Mouse (Mus musculus) CD4-positive, CD25-positive, alpha-beta regulatory T cell, adult 2 months (primary cell): ENCODE data around the gene Acot4.
"Not testable (repeated sequence)": the region's sequence is repeated elsewhere in the genome, so short reads cannot be mapped to it uniquely, and the experiment has no call there.

Source experiments
- DNase-seq: peaks from one replicate; pipeline ENCODE4 v3.0.0-alpha.2; 2012; ENCODE audit warnings: low read depth, low spot score

Acot4 gene

GRCm38 (mm10) chr12:84030659-84031332, 7.4 kb upstream of the Acot4 start:
- DNase-seq: peak; percentile 89

GRCm38 (mm10) chr12:84032854-84033253, 5.3 kb upstream of the Acot4 start:
- DNase-seq: no peak

- DNase-seq: not testable (repeated sequence)
Measured at GRCm38 (mm10) chr12:84033302-84033701, 4.9 kb upstream of the Acot4 start.

DNA sequence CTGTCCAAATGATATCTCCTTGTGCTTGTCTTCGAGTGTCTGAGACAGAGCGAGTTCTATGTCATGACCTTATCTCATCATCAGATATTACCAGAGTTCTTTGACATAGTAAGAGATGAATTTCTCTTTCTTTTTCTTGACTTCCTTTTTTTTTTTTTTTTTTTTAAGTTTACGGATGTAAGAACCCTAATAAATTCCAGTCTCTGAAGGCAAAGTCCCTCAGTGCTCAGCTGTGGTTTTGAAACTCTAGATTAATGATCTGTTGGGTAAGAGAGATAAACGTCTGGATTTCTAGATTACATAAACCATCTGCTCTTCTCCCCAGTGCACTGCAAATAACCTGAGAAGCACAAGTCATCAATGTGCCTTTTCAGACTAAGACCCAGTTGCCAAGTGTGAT, 4.1 kb upstream of the Acot4 start:
- no peak for DNase-seq

GRCm38 (mm10) chr12:84038691-84039111, 522 bp downstream of the Acot4 start, which contains the start of gene Gm49366:
Gene Gm49366 (plus strand): TSS chr12:84038935.
- peak; percentile 23 for DNase-seq

DNA sequence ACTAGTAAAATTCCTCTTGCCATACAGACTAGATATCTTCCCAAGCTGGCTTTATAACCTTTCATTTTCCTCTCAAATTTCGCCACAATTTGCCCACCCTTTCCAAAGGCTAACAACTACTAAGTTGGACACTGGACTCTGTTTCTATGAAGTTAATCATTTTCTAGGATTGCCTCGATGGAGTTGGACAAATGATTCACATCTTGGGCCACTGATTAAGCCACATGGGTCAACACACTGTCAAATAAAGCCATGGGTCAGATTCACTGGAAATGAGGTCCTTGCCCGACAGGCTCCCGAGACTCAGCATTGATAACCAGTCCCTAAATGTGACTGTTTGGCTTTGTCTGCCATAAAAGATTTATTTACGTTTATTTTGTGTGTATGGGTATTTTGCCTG, 4.1 kb downstream of the Acot4 start:
- no peak for DNase-seq

DNA sequence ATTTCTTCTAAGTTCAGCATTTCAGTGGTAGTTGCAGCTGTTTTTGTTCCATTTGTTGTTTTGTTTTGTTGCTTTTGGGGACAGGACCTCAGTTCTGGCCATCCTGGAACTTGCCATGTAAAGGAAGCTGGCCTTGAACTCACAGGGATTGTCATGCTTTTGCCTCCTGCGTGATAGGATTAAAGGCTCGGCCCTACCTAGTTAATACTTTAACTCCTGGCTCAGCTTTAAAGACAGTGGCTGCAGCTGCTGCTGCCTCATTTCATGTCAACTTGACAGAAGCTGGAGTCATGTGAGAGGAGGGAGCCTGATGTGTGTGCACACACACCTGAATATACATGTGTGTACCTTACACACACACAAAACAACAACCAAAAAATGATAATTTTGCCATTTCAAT, 5.9 kb downstream of the Acot4 start:
- no peak for DNase-seq

GRCm38 (mm10) chr12:84046906-84047305, 8.7 kb downstream of the Acot4 start:
- no peak for DNase-seq

- not testable (repeated sequence) for DNase-seq
Measured at GRCm38 (mm10) chr12:84050744-84051143, 12.6 kb downstream of the Acot4 start.

- DNase-seq: no peak
Measured at GRCm38 (mm10) chr12:84051937-84052474, 13.8 kb downstream of the Acot4 start, which contains the start of gene Acot3. Gene Acot3 (plus strand): TSS chr12:84052144.

DNA sequence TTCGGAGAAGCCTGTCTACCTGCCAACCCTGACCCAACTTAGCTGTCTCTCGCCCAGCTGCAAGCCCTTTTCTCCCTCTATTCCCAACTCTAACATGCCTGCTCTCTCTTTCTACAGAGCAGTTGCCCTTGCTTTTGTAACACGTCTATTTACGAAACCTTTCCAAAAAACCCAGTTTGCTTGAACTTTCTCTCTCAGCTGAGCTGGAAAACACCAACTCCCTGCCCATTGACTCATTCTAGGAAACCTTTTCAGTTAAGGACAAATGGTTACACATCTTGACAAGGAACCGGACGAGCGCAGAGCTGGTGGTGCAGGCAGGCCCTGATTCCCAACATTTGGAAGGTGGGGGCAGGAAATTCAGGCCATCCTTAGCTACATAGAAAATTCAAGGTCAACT, 14.4 kb downstream of the Acot4 start:
- no peak for DNase-seq

DNA sequence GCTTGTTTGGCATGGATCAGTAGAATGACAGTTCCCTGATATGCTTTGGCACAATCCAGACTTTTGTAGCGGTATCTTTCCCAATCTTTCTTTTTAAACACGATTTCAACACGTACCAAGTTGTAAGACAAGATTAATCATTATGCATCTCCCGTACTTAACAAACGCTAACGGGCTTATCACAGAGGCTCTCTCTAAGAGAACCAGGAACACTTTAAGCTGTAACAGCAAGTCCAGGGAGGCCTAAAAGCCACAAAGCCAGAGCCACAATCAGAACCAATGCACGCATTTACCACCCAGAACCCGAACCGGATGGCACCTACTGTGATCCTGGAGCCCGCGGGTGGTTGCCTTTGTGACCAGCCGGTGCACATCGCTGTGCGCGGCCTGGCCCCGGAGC, 15.0 kb downstream of the Acot4 start:
- no peak for DNase-seq

DNA sequence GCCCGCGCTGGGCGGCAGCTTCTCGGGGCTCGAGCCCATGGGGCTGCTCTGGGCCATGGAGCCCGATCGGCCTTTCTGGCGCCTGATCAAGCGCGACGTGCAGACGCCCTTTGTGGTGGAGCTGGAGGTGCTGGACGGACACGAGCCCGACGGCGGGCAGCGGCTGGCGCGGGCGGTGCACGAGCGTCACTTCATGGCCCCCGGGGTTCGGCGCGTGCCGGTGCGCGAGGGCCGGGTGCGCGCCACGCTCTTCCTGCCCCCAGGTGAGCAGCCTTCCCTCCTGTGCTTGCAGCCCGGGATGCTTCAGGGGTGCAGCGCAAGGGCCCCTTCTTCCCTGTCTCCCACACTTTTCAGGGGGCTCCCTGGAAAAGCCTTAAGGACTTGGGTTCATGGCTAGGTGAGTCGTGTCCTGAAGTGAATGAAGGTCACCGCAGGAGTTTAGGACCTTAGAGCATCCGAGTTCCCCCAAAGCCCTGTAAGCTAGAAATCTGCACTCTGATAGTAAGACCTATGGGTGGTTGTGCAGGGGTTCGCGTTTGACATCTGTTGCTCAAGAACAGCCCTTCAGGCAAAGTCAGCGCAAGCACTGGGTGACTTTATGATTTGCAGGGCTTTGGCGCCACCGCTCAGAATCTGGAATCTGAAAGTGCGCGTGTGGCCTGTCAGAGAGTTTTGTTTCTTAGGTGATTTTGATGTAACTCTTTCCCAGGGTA, 15.7 kb downstream of the Acot4 start:
- DNase-seq: no peak

DNA sequence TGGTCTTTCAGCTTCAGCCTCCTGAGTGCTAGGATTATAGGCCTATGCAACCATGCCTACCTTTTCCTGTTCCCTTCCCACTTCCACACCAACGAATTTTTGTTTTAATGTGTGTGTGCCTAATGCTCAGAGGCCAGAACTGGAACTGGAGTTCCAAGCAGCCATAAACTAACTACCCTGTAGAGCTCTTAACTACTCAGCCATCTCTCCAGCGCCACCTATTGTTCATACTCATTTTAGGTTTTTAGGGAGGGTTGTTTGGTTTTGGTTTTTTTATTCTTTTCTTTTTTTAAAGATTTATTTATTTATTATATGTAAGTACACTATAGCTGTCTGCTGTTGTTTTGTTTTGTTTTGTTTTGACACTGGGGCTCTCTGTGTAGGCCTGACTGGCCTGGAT, 22.8 kb downstream of the Acot4 start:
- DNase-seq: peak; percentile 73

- no peak for DNase-seq
Measured at GRCm38 (mm10) chr12:84062336-84062735, 24.2 kb downstream of the Acot4 start.

DNA sequence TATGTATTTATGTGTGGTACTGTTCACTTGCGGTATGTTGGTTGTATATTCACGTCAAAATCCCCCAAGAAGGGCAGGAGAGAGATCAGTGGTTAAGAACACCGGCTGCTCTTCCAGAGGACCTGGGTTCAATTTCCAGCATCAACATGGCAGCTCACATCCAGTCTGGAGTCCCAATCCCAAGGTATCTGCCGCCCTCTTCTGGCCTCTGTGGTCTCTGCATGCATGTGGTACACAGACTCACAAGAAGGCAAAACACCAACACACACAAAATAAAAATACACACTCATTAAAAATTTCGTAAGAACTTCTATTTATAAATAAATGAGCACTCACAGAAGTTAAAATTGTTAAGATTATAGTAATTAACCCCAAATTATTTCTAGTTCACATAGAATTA, 25.0 kb downstream of the Acot4 start:
- DNase-seq: peak; percentile 41

DNA sequence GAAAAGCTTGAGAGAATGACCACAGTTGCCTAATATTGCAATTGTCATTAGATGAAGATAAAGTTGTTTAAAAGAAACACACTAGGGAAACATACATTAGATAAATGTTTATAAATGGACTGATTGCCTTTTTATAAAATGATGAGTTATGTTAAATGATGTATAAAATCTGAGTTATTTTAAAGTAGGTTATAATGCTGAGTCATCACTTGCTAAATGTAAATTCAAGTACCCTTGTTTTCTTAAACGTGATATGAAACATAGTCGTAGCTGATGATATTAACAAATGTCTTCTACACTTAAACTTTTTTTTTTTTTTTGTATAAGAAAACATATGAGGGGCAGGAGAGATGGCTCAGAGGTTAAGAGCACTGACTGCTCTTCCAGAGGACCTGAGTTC, 25.7 kb downstream of the Acot4 start:
- no peak for DNase-seq

DNA sequence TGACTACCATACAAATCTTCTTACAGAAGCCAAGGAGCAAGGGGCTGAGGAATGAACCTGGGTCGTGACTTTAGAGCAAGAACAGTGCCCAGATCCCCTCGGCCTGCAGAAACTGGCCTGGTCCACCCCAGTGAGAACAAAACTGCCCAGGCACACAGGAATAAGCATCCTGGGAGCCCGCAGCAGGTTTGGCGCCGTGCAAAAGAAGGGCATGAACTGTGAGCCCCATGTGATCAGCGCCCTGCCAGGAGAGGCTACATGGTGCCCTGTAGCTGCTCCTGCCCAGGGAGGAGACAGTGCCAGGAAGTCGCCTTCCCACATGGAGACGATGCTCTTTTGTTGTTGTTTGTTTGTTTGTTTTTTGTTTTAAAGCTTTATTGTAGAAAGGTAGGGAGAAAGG, 26.4 kb downstream of the Acot4 start:
- DNase-seq: peak; percentile 4

DNA sequence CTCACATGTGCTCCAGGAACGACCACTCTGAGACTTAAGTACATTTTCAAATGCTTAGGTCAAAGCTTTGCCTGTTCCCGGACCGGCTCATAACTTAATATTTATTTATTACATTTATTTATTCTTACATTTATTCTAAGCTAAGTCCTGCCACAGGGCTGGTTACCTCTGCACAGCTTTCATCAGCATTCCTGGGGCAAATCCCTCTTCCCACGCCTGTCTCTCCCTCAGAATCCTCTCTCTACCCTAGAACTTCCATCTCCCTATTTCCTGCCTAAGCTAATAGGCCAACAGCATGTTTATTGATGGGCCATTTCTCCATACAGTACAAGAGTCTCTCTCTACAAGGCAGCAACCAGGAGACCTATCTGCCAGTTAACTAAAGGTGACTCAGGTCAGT, 29.6 kb downstream of the Acot4 start:
- no peak for DNase-seq

GRCm38 (mm10) chr12:84068296-84068695, 30.1 kb downstream of the Acot4 start:
- DNase-seq: no peak

GRCm38 (mm10) chr12:84068986-84069385, 30.8 kb downstream of the Acot4 start, which contains the start of gene Acot5:
Gene Acot5 (plus strand): TSS chr12:84069325.
- DNase-seq: no peak

DNA sequence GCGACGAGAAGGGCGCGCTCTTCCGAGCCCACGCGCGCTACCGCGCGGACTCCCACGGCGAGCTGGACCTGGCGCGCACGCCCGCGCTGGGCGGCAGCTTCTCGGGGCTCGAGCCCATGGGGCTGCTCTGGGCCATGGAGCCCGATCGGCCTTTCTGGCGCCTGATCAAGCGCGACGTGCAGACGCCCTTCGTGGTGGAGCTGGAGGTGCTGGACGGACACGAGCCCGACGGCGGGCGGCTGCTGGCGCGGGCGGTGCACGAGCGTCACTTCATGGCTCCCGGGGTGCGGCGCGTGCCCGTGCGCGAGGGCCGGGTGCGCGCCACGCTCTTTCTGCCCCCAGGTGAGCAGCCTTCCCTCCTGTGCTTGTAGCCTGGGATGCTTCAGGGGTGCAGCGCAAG, 31.4 kb downstream of the Acot4 start:
- not testable (repeated sequence) for DNase-seq

DNA sequence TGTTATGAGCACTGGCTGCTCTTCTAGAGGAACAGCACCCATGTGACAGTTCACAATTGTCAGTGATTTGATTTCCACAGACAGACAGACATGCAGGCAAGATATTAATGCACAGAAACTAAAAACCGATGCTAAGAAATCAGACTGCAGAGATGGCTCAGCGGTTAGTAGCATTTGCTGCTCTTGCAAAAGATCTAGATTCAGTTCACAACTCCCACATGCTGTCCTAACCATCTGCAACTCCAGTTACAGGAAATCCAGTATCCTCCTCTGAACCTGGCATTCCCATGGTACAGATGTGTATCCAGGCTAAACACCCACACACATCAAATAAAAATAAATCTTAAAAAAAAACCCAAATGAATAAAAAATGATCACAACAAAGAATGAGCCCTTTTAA, 33.5 kb downstream of the Acot4 start:
- no peak for DNase-seq
